Mouse (Mus musculus) monocyte, adult 2 months (primary cell): ENCODE data around the gene Anks3.

Experiments used
- DNase-seq, 2 experiments: peaks; one replicate each; pipeline ENCODE4 v3.0.0; 2022; ENCODE audit warnings: low spot score in 2 of 2, low read depth in 1 of 2

Gene Anks3

GRCm38 (mm10) chr16:4969055-4969843 lies 5.2 kb upstream of the Anks3 start:
- DNase-seq: peak; percentile 23 to 45

GRCm38 (mm10) chr16:4968426-4968825 lies 4.4 kb upstream of the Anks3 start:
- DNase-seq: no peak

- no peak for DNase-seq
Measured at GRCm38 (mm10) chr16:4965392-4966129, 1.6 kb upstream of the Anks3 start.

- DNase-seq: no peak
Measured at GRCm38 (mm10) chr16:4964731-4965391, 856 bp upstream of the Anks3 start.

- no peak for DNase-seq
Measured at GRCm38 (mm10) chr16:4963346-4963745, 659 bp downstream of the Anks3 start.

- DNase-seq: no peak
Measured at GRCm38 (mm10) chr16:4960260-4960659, 3.7 kb downstream of the Anks3 start.

- no peak for DNase-seq
Measured at GRCm38 (mm10) chr16:4957446-4957845, 6.6 kb downstream of the Anks3 start.

- no peak for DNase-seq
Measured at GRCm38 (mm10) chr16:4956609-4957008, 7.4 kb downstream of the Anks3 start.

GRCm38 (mm10) chr16:4947378-4947777 lies 16.6 kb downstream of the Anks3 start:
- DNase-seq: no peak

GRCm38 (mm10) chr16:4946155-4946554 lies 17.9 kb downstream of the Anks3 start:
- DNase-seq: no peak

- no peak for DNase-seq
Measured at GRCm38 (mm10) chr16:4945415-4945814, 18.6 kb downstream of the Anks3 start.

GRCm38 (mm10) chr16:4943431-4943830 lies 20.6 kb downstream of the Anks3 start:
- DNase-seq: no peak

GRCm38 (mm10) chr16:4942868-4943267 lies 21.1 kb downstream of the Anks3 start:
- no peak for DNase-seq

GRCm38 (mm10) chr16:4941016-4941415 lies 23.0 kb downstream of the Anks3 start:
- DNase-seq: no peak

- no peak for DNase-seq
Measured at GRCm38 (mm10) chr16:4940311-4940850, 23.6 kb downstream of the Anks3 start.

- DNase-seq: no peak
Measured at GRCm38 (mm10) chr16:4939412-4939811, 24.6 kb downstream of the Anks3 start.

GRCm38 (mm10) chr16:4938989-4939388 lies 25.0 kb downstream of the Anks3 start:
- peak; percentile 78 to 89 for DNase-seq

- no peak for DNase-seq
Measured at GRCm38 (mm10) chr16:4938461-4938860, 25.5 kb downstream of the Anks3 start, which contains the start of gene Nudt16l1. Gene Nudt16l1, plus strand, starts transcription at chr16:4938761.

- DNase-seq: no peak
Measured at GRCm38 (mm10) chr16:4937351-4938190, 26.4 kb downstream of the Anks3 start.

- DNase-seq: no peak
Measured at GRCm38 (mm10) chr16:4935931-4936703, 27.9 kb downstream of the Anks3 start.
